Mouse (Mus musculus): ENCODE data around the gene C3ar1.

Gene C3ar1

DNA sequence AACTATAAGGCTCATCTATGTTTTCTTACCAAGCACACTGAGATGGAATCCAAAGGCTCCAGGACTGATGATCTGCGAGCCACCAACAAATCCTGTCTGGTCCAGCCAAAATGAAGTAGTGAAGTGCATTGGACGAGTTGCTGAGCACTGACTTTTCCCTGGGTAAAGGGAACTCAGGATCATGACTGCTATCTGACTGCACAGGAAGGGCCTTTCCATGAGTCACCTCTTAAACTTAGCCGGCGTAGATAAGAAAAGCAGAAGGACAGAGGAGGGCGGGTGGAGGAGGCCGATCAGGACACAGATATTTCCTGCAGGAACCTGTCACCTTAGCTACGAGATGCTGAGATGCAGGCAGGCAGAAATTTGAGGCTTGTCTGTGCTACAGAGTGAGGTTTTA is at the start of gene C3ar1:
Gene C3ar1, minus strand, starts transcription at position 207 of the 400 bp plus-strand sequence.
- no peak for DNase-seq (ENCODE audit: low spot score)

DNA sequence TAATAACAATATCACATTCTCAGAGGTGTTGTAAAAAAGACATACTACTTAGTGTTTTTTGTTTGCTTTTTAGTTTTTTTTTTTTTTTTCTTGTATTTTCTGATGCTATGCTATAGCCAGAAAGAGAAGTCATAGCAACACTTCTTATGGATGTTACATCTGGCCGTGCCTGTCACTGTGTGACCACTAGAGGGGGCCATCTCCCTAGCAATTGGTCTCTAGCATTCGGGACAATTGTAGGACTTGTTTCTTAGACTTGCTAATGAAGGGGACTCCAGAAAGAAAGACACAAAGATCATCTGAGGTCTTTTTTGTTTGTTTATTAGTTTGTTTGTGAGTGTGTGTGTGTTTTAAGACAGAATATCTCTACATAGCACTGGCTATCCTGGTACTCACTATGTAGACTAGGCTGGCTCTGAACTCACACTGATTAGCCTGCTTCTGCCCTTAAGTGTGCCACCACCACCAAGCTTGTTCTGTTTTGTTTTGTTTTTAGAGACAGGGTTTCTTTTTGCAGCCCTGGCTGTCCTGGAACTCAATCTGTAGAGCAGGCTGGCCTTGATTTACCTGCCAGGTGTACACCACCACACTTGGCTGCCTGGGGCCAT is 36.6 kb upstream of the C3ar1 start:
- DNase-seq (ENCODE audit: low spot score), result peak; percentile 85

DNA sequence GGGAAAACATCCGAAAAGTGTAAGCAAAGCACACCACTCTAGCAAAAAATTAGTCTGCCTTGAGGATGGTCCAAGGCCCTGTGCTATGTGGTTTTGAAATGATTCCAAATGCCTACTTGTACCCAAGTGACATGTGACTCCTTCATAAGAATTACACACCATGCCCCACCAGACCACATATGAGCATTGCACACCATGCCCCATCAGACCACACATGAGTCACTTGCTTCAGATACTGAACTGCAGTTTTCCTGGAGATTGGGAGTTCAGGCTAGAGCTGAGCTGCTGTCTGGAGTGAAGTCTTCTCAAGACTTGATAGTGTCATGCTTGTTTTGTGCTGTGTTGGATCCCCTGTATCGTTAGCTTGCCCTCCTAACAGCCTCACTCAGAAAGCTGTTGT is 33.6 kb upstream of the C3ar1 start:
- DNase-seq (ENCODE audit: low spot score), result no peak

DNA sequence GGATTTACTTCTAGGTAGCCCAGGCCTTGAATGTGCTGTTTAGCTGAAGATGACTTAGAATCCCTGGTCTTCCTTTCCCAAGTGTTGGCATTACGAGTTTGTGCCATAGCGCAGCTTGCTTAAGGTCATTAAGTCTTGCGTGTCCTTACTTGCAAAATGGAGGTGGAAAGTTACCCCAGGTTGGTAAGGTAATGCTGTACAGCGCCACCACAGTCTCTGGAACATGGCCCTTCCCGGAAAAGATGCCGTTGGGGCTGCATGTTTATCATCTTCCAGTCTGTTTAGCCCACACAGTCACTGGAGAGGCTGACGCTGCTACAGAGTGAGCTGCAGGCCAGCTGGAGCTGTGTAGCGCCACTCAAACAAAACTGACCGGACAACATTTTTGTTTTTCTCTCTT is 27.6 kb upstream of the C3ar1 start:
- DNase-seq (ENCODE audit: low spot score), result no peak

DNA sequence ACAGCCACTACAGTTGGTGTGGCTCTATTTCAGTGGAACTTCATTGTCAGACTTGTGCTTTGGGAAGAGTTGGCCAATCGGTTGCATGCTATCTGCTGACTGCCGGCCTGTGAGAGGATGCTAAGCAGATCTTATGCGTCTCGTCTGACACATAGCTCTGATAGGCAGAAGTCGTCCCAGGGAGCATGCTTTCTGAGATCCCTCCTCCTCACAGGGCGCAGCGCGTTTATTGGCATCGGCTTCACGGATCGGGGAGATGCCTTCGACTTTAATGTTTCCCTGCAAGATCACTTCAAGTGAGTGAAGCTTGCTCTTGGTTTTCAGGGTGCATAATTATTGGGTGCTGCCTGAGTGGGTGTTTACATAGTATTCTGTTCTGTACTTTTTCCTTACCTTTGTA is 25.3 kb upstream of the C3ar1 start:
- no peak for DNase-seq (ENCODE audit: low spot score)

DNA sequence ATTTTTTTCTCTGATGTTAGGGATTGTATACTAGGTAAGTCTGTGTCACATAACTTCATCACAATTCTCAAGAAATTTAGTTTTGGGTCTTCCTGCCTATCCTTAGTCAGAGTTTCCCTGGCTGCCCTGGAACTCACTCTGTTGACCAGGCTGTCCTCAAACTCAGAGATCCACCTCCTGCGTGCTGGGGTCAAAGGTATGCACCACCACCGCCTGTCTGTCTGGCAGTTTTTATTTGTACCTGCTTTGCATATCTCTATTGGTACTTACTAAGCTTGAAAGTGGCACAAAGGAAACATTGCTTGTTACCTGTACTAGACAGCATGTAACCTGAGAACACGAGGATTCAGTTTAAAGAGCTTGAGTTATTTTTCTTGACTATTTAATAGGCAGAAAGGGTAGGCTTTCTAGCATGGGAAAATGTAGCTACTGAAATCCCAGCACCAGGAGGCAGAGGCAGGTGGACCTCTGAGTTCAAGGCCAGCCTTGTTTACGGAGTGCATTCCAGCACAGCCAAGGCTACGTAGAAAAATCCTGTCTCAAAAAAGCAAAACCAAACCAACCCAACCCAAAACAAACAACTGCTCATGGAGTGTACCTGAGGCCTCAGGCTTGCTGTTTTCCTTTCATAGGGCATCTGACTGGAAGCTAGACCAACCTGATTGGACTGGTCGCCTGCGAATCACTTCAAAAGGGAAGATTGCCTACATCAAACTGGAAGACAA is 24.0 kb upstream of the C3ar1 start:
- DNase-seq (ENCODE audit: low spot score), result no peak

DNA sequence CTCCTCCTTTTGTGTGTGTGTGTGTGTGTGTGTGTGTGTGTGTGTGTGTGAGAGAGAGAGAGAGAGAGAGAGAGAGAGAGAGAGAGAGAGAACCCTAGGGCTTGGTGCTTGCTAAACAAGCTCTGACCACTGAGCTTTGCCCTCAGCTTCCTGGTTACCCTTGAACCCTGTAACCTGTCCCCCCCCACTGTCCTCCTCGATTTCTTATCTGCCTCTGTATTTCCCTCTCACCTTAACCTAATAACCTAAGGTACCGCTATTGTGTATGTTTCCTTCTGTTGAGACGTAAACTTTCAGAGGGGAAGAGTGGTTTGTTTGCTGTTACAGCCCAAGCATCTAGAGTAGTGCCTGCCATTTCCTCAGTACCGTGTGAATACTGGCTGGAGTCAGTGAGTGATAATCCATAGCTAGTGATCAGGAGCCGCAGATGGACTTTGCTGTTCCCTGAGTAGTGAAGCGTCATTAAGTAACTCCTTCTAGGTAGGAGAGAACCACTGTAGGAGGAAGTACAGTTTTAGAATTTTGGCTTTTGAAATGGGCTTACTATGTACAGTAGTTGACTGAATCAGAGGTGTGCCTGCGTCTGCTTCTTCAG is 23.3 kb upstream of the C3ar1 start:
- no peak for DNase-seq (ENCODE audit: low spot score)

DNA sequence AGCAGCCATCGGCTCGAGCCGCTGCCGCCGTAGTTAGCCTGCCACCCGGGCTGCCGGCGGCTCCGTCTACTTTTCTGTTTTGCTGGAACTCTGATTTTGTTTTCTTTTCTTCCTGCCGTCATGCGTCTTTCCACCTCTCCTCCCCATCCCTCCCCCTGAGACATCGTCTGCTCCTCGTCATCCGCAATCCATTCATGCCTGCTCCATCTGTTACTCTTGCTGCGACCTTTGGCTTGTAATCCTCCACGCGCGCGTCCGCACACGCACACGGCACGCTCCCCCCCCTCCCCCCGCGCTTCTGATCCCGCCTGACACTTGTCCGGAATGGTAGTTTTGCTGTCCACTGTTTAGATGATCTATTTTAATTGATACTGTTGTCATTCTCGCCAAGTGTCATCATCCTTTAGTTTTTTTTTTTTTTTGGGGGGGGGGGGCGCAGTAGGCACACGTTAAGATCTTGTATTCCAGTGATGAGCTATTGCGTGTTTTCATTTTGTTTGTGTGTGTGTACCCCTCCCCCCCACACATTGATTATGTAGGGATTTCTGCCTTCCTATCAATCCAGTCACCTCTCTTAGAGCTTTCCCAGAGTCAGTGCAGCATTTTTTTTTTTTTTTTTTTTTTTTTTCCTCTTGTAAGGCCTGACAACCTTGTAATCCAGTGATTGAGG is 18.9 kb upstream of the C3ar1 start:
- DNase-seq (ENCODE audit: low spot score), result peak; percentile 51

DNA sequence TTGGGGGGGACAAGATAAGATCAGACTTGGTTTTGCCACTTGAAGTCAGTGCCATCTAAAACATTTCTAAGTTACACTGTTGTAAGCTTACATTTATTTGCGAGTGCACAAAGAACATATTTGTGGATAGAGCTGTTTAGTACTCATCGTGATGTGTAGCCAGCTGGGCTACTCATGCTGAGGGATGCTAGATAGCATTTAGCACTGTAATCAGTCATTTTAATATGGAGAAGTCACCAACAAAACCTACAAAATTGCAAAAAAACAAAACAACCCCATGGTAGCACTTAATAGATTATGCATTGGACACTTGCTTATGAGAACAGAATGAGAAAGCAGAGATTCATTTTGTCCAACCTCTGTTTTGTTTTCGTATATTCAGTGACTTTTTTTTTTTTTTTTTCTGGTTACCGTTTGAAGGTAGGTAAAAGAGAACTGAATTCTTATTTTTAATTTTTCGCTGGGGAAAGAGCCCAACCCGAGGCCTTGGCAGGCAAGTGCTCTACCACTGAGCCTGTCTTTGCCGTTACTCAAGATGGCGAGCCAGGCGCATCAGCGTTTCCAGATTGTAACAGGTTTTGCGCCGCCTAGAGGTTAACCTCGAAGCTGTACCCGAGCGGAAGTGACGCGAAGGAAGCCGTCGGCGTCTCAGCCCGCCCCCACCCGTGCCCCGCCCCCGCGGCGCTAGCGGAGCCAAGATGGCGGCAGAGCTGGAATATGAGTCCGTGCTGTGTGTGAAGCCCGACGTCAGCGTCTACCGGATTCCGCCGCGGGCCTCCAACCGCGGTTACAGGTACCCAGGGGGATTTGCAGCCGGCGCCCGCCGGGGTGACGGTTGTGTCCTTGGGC is 18.1 kb upstream of the C3ar1 start, which contains the start of gene Necap1:
Gene Necap1, plus strand, starts transcription at position 604 of the 849 bp plus-strand sequence.
- peak; percentile 98 for DNase-seq (ENCODE audit: low spot score)

DNA sequence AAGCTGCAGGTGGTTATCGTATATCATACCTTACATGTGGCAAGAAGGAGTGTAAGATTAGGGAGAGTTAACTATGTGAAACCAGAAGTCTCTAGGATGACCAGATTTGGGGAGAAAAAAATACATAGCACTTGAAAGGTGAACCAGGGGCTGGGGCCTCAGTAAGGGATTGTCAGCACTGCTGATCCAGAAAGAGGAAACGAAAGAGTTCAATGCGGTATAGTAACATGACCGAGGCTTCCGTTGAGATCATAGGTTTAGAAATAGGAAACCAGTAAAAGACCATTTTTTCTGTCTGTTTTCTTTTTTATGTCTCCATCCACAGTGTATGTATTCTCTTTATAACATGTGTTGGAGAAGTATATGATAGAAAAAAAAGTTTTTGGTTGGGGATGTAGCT is 16.8 kb upstream of the C3ar1 start:
- no peak for DNase-seq (ENCODE audit: low spot score)

DNA sequence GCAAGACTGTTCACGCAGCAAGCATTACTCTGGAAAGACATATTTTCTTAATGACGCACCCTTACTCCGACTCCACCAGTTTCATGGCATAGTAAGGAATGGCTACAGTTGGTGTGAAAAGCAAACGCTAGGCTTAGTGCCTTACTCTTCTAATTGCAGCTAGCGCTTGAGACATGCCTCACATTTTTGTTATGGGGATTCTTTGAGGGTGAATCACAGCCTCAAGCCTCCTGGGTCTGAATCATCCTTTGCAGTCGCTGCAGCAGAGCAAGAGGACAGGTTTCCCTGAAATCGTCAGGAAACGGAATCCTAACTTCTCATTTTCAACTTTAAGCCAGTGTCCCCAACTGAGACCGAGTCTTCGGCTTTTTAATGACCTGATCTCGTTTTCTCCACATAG is 13.9 kb upstream of the C3ar1 start:
- DNase-seq (ENCODE audit: low spot score), result no peak

DNA sequence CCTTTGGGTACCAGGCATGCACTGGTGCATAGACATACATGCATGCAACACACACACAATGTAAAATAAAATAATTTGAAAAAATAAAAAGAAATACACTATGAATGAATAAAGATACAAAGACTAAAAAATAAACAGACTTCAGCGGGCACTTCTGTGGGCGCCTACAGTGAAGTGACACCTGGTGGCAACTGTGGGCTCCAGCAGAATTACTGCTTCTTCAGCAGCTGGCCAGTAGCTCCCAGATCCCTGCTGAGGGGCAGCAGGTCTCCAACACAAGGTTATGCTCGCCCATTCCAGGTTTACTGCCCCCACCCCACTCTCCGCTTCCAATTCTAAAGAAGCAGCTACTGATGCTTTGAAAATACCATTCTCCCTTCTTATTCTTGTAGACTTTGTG is 12.0 kb upstream of the C3ar1 start:
- DNase-seq (ENCODE audit: low spot score), result no peak

DNA sequence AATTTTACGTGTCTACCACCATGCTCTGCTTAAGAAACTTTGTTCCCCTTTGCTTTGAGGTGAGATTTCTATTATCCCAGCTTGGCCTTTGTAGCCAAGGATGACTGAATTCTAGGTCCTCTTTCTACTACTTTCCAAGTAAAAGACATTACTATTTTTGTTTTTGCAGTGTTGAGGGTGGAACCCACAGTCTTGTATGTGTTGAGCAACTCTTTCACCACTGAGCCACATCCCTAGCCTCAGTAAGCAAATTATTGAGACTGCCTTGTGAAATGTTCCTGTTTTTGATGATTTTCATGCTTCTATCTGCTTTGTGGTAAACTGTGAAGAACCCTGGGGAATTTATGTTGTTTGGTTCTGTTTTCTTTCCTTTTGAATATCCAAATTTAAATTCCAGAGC is 6.9 kb upstream of the C3ar1 start:
- no peak for DNase-seq (ENCODE audit: low spot score)

DNA sequence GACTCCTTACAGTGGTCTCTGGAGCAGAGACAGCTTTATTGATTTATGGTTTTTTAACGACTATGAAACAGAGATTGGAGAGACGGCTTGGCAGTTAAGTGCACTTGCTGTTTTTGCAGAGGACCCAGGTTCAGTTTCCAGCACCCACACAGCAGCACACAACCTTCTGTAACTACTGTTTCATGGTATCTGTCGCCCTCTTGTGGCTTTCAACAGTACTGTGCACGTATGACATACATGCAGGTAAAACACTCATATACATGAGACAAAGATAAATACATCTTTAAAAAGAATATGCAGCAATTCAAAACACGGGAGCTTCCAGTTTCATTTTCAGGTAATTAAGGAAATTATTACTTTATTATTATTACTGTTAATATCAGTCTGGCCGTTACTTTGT is 6.5 kb upstream of the C3ar1 start:
- DNase-seq (ENCODE audit: low spot score), result no peak

DNA sequence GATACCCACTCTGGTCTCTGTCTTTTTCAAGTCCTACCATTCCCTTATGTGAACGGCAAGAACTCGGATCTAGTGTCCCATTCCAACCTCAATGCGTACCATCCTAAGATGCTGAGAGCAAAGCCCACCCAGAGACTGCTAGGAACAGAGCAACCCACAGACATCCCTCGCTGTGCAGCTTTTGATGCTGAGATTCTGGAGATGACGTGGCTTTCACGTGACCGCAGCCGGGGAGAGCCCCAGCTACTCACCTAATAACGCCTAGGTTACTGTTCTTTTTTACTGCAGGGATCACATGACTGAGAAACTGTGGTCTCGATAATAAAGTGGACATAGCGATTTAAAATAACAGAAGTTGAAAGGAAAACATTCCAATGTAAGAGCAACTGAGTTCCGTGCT is 1.4 kb downstream of the C3ar1 start:
- no peak for DNase-seq (ENCODE audit: low spot score)

DNA sequence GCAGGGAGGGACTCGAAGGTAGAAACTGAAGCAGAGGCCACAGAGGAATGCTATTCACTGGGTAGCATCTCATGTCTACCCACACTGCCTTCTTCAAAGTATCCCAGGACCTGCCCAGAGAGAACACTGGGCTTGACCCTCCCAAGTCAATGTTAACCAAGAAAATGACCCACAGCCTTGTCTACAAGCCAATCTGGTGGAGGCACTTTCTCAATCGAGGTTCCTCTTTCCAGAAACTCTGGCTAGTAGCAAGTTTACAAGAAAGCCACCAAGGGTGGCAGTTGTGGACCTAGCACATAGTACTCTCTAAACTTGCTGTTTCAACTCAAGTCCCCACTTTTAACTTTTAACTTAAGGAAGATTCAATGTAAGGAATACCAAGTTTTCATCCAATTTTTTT is 3.3 kb downstream of the C3ar1 start:
- DNase-seq (ENCODE audit: low spot score), result no peak

DNA sequence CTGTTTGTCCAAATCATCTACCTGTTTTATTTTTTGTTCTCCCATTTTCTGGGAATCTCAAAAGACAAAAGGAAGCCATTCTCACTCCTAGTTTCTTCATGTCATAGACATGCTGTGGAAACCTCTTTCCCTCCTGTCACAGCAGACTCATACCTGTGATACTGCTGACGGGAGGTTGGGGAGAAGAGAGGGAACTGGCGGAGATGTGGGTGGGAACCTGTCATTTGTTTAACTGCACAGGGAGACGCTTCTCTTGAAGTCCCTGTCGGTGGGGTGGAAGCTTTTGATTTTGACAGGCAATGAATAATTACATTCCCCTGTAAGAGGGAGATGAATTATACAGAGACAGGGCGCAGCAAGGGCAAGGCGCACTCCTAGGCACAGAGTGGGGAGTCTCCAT is 12.2 kb downstream of the C3ar1 start:
- no peak for DNase-seq (ENCODE audit: low spot score)

DNA sequence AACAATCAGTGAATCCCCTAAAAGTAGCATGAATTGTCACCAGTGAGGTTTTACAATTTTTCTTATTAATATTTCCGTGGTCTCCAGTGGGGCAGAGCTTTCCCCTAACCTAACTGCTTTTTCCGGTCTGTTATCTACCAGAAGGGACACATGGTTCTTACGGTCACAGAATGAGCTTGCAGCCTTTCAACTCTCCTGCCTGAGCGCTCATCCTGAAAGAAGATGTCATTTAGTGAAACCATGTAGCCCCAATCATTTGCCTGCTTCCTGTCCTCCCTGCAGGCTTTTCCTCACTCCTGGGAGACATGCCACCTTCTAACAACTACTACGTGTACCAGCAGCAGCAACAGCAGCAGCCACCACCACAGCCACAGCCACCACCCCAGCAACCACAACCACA is 18.4 kb downstream of the C3ar1 start:
- DNase-seq (ENCODE audit: low spot score), result no peak

DNA sequence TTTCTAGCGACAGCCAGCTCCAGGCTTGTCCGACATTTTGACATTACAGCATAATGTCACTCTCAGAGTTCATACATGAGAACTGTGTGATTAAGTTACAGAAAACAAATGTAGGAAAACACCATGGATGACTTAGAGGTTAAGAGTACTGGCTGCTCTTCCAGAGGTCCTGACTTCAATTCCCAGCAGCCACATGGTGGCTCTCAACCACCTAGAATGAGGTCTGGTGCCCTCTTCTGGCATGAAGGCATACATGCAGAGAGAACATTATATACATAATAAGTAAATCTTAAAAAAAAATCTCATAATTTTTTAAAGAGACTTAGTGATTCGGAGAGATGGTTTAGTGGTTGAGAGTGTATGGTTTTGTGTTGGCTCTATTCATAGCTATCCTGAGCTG is 19.0 kb downstream of the C3ar1 start:
- no peak for DNase-seq (ENCODE audit: low spot score)

DNA sequence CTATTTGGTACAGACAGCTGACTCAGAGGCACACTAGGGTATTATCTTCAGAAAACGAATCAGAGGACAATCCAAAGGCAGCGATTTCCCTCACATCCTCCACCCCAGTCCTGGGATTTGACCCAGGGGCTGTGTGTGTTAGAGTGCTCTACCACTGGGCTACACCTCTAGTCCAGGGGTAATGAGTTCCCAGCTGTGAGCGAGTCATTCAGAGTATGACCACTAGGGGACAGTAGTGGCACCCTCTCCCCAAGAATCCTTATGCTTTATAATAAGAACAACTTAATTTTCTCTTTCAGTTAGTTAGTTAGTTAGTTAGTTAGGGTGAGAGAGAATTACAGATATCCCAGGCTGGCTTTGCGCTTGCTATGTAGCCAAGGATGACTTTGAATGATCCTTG is 21.6 kb downstream of the C3ar1 start:
- peak; percentile 37 for DNase-seq (ENCODE audit: low spot score)

DNA sequence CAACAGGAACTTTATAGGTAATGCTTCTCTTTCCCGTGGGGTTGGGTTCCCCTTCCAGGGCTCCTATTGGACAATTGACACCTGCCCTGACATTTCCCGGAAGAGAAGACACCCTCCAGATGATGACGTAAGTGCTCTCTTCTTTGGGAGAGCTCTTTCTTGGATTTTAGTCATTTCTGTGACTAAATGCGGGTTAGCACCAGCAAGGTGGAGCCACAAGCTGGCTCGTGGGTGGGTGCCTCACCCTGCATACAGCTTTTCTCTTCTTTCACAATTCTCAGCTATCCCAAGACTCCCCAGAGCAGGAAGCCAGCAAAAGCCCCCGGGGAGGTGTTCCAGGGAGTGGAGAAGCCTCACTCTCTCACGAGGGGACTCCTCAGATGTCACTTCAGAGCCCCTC is 23.1 kb downstream of the C3ar1 start:
- no peak for DNase-seq (ENCODE audit: low spot score)

DNA sequence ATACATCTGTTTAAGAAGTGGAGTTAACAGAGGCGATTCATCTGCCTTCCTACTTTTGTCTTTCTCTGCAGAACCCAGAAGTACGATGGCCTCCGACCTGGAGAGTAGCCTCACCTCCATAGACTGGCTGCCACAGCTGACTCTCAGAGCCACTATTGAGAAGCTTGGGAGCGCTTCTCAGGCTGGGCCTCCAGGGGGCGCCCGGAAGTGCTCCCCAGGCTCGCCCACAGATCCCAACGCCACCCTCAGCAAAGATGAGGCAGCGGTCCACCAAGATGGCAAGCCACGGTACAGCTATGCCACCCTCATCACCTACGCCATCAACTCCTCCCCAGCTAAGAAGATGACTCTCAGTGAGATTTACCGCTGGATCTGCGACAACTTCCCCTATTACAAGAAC is 27.9 kb downstream of the C3ar1 start:
- no peak for DNase-seq (ENCODE audit: low spot score)
